10 mouse cellular contexts compared by ENCODE assay signal in genomic region chr2:122233341-122233740, GRCm38 (mm10). TPM values are rescaled to one million over a fixed set of nuclear protein-coding genes. Genes with fewer than 3 reads are reported as not detected.
DNase-seq lines count a peak whose midpoint lies in the region; ATAC-seq lines count a peak whose summit lies in the region.
"Had no signal": no experiment of that assay in that cellular context is flagged by ENCODE, and none has a peak within 500 bp of the region (broad histone marks: within the 10 kb centered on the region; RNA-seq: fewer than 3 reads in every experiment).

No protein-coding gene starts in this region.

- H3K9ac ChIP-seq in forebrain, embryonic 11.5 days (ENCODE audit: low read length), result no peak overlapping the region
- no peak overlapping the region for H3K9ac ChIP-seq in hindbrain, embryonic 16.5 days (ENCODE audit: low read depth, low read length)
- no peak overlapping the region for H3K9ac ChIP-seq in neural tube, embryonic 13.5 days

- H3K4me1 ChIP-seq in forebrain, embryonic 10.5 days, result peaks cover 14% of the 10 kb centered on the region
- H3K4me1 ChIP-seq in forebrain, embryonic 11.5 days (replicated peaks; ENCODE audit: control insufficient read depth, insufficient read depth, low read length), result no peaks in the 10 kb centered on the region; the same call in 1 of the 2 replicates
- H3K4me1 ChIP-seq in megakaryocyte, embryonic 14.5 days, result peaks cover 63% of the 10 kb centered on the region
- peaks cover 5% of the 10 kb centered on the region for H3K4me1 ChIP-seq in hindbrain, embryonic 16.5 days (ENCODE audit: control insufficient read depth, insufficient read depth, low read depth, low read length)
- H3K4me1 ChIP-seq in neural tube, embryonic 13.5 days (replicated peaks), result peaks cover 11% of the 10 kb centered on the region; the same call in 1 of the 2 replicates

- WGBS in forebrain, embryonic 10.5 days, result 56% methylated on average over 5 of the region's 5 CpGs
- WGBS in forebrain, embryonic 11.5 days, result 60% methylated on average over 5 of the region's 5 CpGs
- WGBS in hindbrain, embryonic 16.5 days, result 53% methylated on average over 5 of the region's 5 CpGs
- 58% methylated on average over 5 of the region's 5 CpGs for WGBS in neural tube, embryonic 13.5 days

- no peaks in the 10 kb centered on the region for H3K9me3 ChIP-seq in forebrain, embryonic 10.5 days
- H3K9me3 ChIP-seq in forebrain, embryonic 11.5 days (ENCODE audit: control insufficient read depth, low read length), result no peaks in the 10 kb centered on the region
- no peaks in the 10 kb centered on the region for H3K9me3 ChIP-seq in megakaryocyte, embryonic 14.5 days
- no peaks in the 10 kb centered on the region for H3K9me3 ChIP-seq in hindbrain, embryonic 16.5 days (ENCODE audit: control insufficient read depth, low read length)
- H3K9me3 ChIP-seq in neural tube, embryonic 13.5 days, result no peaks in the 10 kb centered on the region

- no peak for DNase-seq in forebrain, embryonic 10.5 days (ENCODE audit: extremely low spot score, low spot score)
- DNase-seq in forebrain, embryonic 11.5 days (ENCODE audit: low spot score), result no peak
- DNase-seq in cerebellum, adult 18-20 months, result no peak
- no peak for DNase-seq in lung, postnatal 36 days
- DNase-seq: gastrocnemius, postnatal 10 days had no signal

- H3K27ac ChIP-seq in forebrain, embryonic 10.5 days, result 0 out of 2 replicates have a peak overlapping the region, but pooled peaks have one; percentile 85
- no peak overlapping the region for H3K27ac ChIP-seq in forebrain, embryonic 11.5 days (ENCODE audit: low read depth, low read length)
- no peak overlapping the region for H3K27ac ChIP-seq in hindbrain, embryonic 16.5 days (ENCODE audit: low read depth, low read length)
- H3K27ac ChIP-seq in neural tube, embryonic 13.5 days (replicated peaks), result no peak overlapping the region

- ATAC-seq in forebrain, embryonic 11.5 days (replicated peaks; ENCODE audit: low FRiP score), result no peak
- ATAC-seq in megakaryocyte, adult 5-6 weeks (ENCODE audit: poor library complexity, severe bottlenecking), result no peak
- 0 out of 2 replicates have a peak, but pooled peaks have one; percentile 1 for ATAC-seq in hindbrain, embryonic 16.5 days
- no peak for ATAC-seq in neural tube, embryonic 13.5 days (ENCODE audit: low read depth)

- peaks cover 14% of the 10 kb centered on the region for H3K27me3 ChIP-seq in forebrain, embryonic 10.5 days (ENCODE audit: poor library complexity, severe bottlenecking)
- H3K27me3 ChIP-seq in forebrain, embryonic 11.5 days (ENCODE audit: control insufficient read depth, insufficient read depth, low read length), result no peaks in the 10 kb centered on the region
- no peaks in the 10 kb centered on the region for H3K27me3 ChIP-seq in megakaryocyte, embryonic 14.5 days (replicated peaks)
- no peaks in the 10 kb centered on the region for H3K27me3 ChIP-seq in hindbrain, embryonic 16.5 days (replicated peaks; ENCODE audit: control insufficient read depth, insufficient read depth, low read length)
- H3K27me3 ChIP-seq in neural tube, embryonic 13.5 days, result no peaks in the 10 kb centered on the region

- no peak overlapping the region for H3K4me2 ChIP-seq in forebrain, embryonic 11.5 days (ENCODE audit: low read depth, low read length, severe bottlenecking)
- peak overlapping the region; percentile 92; the same call in 1 of the 2 replicates for H3K4me2 ChIP-seq in hindbrain, embryonic 16.5 days (ENCODE audit: low read length)
- peak overlapping the region; percentile 73 for H3K4me2 ChIP-seq in neural tube, embryonic 13.5 days

- no peaks in the 10 kb centered on the region for H3K36me3 ChIP-seq in forebrain, embryonic 10.5 days (replicated peaks)
- no peaks in the 10 kb centered on the region for H3K36me3 ChIP-seq in forebrain, embryonic 11.5 days (ENCODE audit: control insufficient read depth, insufficient read depth, low read length)
- peaks cover 19% of the 10 kb centered on the region for H3K36me3 ChIP-seq in megakaryocyte, embryonic 14.5 days (replicated peaks; ENCODE audit: low read length)
- no peaks in the 10 kb centered on the region for H3K36me3 ChIP-seq in hindbrain, embryonic 16.5 days (ENCODE audit: control insufficient read depth, insufficient read depth, low read length)
- no peaks in the 10 kb centered on the region for H3K36me3 ChIP-seq in neural tube, embryonic 13.5 days

- H3K4me3 ChIP-seq in forebrain, embryonic 10.5 days, result no peak overlapping the region
- H3K4me3 ChIP-seq in forebrain, embryonic 11.5 days (ENCODE audit: low read depth, low read length), result no peak overlapping the region
- H3K4me3 ChIP-seq in megakaryocyte, embryonic 14.5 days (replicated peaks), result peak overlapping the region; percentile 74
- no peak overlapping the region for H3K4me3 ChIP-seq in hindbrain, embryonic 16.5 days (ENCODE audit: low read length)
- no peak overlapping the region for H3K4me3 ChIP-seq in neural tube, embryonic 13.5 days

RNA-seq across cellular contexts. Expression of gene Sord, which starts 1.2 kb away (rescaled TPM):
- 30.7 and 30.9 TPM in 2 replicates for polyA plus RNA-seq in forebrain, embryonic 10.5 days (2016; fragmentation: Nextera tagmentation; extraction: Ambion mirVana)
- 28.4 and 31.7 TPM in 2 replicates for polyA plus RNA-seq in forebrain, embryonic 11.5 days (2014; fragmentation: Nextera tagmentation; extraction: Ambion mirVana)
- 51.9 and 52.7 TPM in 2 replicates for polyA plus RNA-seq in megakaryocyte, embryonic 14.5 days (2012; ENCODE audit: insufficient read depth, low replicate concordance)
- 26.3 and 27.8 TPM in 2 replicates for total RNA-seq in megakaryocyte, adult 5-6 weeks (2015)
- 34.9 and 36.1 TPM in 2 replicates for total RNA-seq in megakaryocyte, adult 5-6 weeks (2017)
- polyA plus RNA-seq in hindbrain, embryonic 16.5 days (2015; fragmentation: Nextera tagmentation; extraction: Ambion mirVana), result 26.0 and 29.7 TPM in 2 replicates
- 19.3 and 19.6 TPM in 2 replicates for polyA plus RNA-seq in neural tube, embryonic 13.5 days (2015; fragmentation: Nextera tagmentation; extraction: Ambion mirVana)

RNA-seq across cellular contexts. Expression of gene Terb2, which starts 47.3 kb away (rescaled TPM):
- not detected in 2 replicates for polyA plus RNA-seq in forebrain, embryonic 10.5 days (2016; fragmentation: Nextera tagmentation; extraction: Ambion mirVana)
- not detected in 2 replicates for polyA plus RNA-seq in forebrain, embryonic 11.5 days (2014; fragmentation: Nextera tagmentation; extraction: Ambion mirVana)
- polyA plus RNA-seq in megakaryocyte, embryonic 14.5 days (2012; ENCODE audit: insufficient read depth, low replicate concordance), result not detected in 2 replicates
- not detected in 2 replicates for total RNA-seq in megakaryocyte, adult 5-6 weeks (2015)
- not detected in 2 replicates for total RNA-seq in megakaryocyte, adult 5-6 weeks (2017)
- polyA plus RNA-seq in hindbrain, embryonic 16.5 days (2015; fragmentation: Nextera tagmentation; extraction: Ambion mirVana), result not detected in 2 replicates
- polyA plus RNA-seq in neural tube, embryonic 13.5 days (2015; fragmentation: Nextera tagmentation; extraction: Ambion mirVana), result not detected in 2 replicates
- total RNA-seq: gastrocnemius, postnatal 10 days had no signal
- polyA plus RNA-seq: inflammation-experienced regulatory T-cells, adult 6 months had no signal

RNA-seq across cellular contexts. Expression of gene Patl2, which starts 47.4 kb away (rescaled TPM):
- not detected in 2 replicates for polyA plus RNA-seq in forebrain, embryonic 10.5 days (2016; fragmentation: Nextera tagmentation; extraction: Ambion mirVana)
- polyA plus RNA-seq in forebrain, embryonic 11.5 days (2014; fragmentation: Nextera tagmentation; extraction: Ambion mirVana), result not detected in 2 replicates
- polyA plus RNA-seq in megakaryocyte, embryonic 14.5 days (2012; ENCODE audit: insufficient read depth, low replicate concordance), result not detected in 2 replicates
- total RNA-seq in megakaryocyte, adult 5-6 weeks (2015), result not detected in 2 replicates
- total RNA-seq in megakaryocyte, adult 5-6 weeks (2017), result not detected in 2 replicates
- polyA plus RNA-seq in hindbrain, embryonic 16.5 days (2015; fragmentation: Nextera tagmentation; extraction: Ambion mirVana), result 0.06 and 0.08 TPM in 2 replicates
- not detected in 2 replicates for polyA plus RNA-seq in neural tube, embryonic 13.5 days (2015; fragmentation: Nextera tagmentation; extraction: Ambion mirVana)
- total RNA-seq: gastrocnemius, postnatal 10 days had no signal
